Mouse (Mus musculus): ENCODE data around the gene Abl1.

DNA sequence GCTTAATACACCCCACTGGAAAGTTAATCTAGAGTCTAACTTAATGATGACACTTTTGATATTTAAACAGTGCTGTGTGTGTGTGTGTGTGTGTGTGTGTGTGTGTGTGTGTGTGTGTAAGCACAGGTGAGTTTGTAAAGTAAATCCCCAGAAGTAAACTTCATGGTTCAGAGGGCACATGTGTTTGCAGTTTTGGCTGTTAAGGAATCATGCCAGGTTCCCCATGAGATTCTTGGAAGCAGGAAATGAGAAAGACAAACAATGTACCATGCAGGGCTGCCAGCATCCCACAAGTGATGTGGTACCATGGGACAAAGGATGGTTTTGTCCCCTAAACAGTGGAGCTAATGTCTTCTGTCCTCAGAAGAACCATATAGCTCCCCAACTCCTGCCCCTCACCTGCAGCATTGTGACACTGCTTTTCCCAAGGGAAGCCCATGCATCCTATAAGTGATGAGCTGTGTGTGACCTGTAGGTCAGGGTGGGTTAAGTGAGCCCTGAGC is 57.6 kb downstream of the Abl1 start:
- TF ChIP-seq CEBPB (IDR thresholded peaks at IDR 0.05; ENCODE audit: low read depth) = no peak
- TF ChIP-seq CTCF (IDR thresholded peaks at IDR 0.05; ENCODE audit: control insufficient read depth, insufficient read depth, insufficient read length) = no peak

Measured in C2C12 (cell line).